Mouse (Mus musculus): ENCODE data around the gene Zbtb26. TPM values are rescaled to one million over a fixed set of nuclear protein-coding genes. Genes with fewer than 3 reads are reported as not detected.

Gene Zbtb26
- polyA plus RNA-seq, 2 experiments, result 1.3 to 1.9 TPM

DNA sequence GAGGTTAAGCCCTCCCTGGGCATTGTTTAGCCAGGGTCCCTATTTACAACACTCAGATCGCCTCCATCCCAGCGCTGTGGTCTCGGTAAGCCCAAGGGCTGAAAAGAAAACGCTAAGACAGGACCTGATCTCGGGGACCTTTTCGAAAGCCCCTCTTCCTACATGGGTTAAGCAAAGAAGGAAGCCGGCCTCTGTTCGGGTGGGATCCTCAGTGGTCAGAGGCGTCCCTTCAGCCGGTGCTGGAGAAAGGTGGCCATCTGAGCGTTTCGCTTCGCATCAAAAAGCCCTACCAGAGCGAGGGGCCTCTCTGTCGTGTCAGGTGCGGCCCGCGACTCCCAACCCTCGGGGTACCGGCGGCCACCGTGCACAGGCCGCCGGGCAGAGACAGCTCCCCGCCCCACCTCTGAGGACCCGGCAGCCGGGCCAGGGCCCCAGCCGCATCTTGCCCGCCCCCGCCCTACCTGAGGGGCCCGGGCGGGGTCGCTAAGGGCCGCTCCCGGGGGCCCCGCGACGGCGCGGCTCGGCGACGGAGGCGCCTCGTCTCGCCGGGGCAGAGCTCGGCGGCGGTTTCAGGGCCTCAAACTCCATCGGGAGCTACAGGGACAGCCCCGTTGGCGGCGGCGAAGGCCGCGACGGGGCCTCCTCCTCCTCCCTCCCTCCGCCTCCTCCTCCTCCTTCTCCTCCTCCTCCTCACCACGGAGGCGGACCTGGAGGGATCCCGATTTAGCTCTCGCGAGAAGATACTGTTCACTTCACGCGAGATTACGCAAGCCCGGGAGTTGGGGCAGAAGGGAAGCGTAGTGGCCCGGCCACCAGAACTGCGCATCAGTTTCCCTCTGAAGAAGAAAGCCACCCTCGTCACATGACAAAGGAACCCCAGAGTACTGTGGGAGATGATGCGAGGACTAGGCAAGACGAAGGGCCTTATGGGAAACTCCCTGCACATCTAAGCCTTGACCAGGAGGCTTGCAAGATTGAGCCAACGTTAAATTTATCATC, 20.3 kb downstream of the Zbtb26 start, which contains the start of gene Rc3h2:
Rc3h2 (minus strand) TSS at position 598 of the 999 bp plus-strand sequence.
- DNase-seq (ENCODE audit: low read depth in 3 of 3, low spot score in 3 of 3) (peak; percentile 97 to 98 (median 98)), ATAC-seq (ENCODE audit: insufficient read depth) (peak; percentile 97)
- H3K9ac ChIP-seq (replicated peaks), result peak within 1 kb of the TSS; percentile 95
- peak within 1 kb of the TSS; percentile 84 for H3K4me2 ChIP-seq (ENCODE audit: low read depth)
- H3K9me3 ChIP-seq (ENCODE audit: control insufficient read depth, low read length), result no peaks in the 10 kb centered on the region
- peak within 1 kb of the TSS; percentile 78 to 98 for H3K4me3 ChIP-seq (ENCODE audit: insufficient read depth in 1 of 2, low read depth in 2 of 2, low read length in 2 of 2)
- no peaks in the 10 kb centered on the region for H3K27me3 ChIP-seq (ENCODE audit: control insufficient read depth, insufficient read depth, low read length)
- WGBS (ENCODE audit: insufficient replicate concordance), result under 1% methylated on average over 71 of the region's 75 CpGs
- H3K36me3 ChIP-seq (replicated peaks; ENCODE audit: control insufficient read depth, insufficient read depth, low read depth), result no peaks in the 10 kb centered on the region
- peak within 1 kb of the TSS; percentile 85 for H3K27ac ChIP-seq
- H3K4me1 ChIP-seq (replicated peaks; ENCODE audit: control insufficient read depth in 2 of 2, insufficient read depth in 2 of 2, low read length in 1 of 2), result peaks cover 0 to 4% of the 10 kb centered on the region in 2 experiments; a peak in 3 of 4 replicates
- TF ChIP-seq EP300 (IDR thresholded peaks at IDR 0.05; ENCODE audit: low read depth) (peak; percentile 76), CTCF (IDR thresholded peaks at IDR 0.05; ENCODE audit: low read depth) (no peak)

DNA sequence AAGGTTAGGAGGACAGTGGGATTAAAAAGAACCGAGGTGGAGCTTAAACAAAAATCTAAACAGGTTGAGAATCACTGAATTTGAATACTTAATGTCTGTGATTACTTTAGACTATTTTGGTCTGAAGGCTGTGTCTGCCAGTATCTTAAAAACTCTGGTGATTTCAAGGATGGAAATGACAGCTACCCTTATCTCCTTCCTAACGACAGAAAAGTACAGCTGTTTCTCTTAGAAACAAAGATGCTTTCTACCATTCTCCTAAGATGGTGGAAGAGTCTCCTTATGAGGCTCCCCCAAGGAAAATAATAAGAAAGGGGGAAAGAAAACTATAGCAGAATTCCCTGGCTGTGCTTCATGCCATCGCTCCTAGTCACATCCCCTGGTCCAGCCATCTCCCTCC, 21.0 kb downstream of the Zbtb26 start:
- Histone ChIP-seq H3K4me3 (ENCODE audit: insufficient read depth in 1 of 2, low read depth in 2 of 2, low read length in 2 of 2) (peak overlapping the region; percentile 78 to 98), H3K9me3 (ENCODE audit: control insufficient read depth, low read length) (no peaks in the 10 kb centered on the region), H3K27me3 (ENCODE audit: control insufficient read depth, insufficient read depth, low read length) (no peaks in the 10 kb centered on the region), H3K27ac (peak overlapping the region; percentile 85), H3K4me2 (ENCODE audit: low read depth) (peak overlapping the region; percentile 84), H3K4me1 (replicated peaks; ENCODE audit: control insufficient read depth in 2 of 2, insufficient read depth in 2 of 2, low read length in 1 of 2) (peaks cover 0 to 4% of the 10 kb centered on the region in 2 experiments; a peak in 3 of 4 replicates), H3K9ac (replicated peaks) (peak overlapping the region; percentile 95), H3K36me3 (replicated peaks; ENCODE audit: control insufficient read depth, insufficient read depth, low read depth) (no peaks in the 10 kb centered on the region)
- ATAC-seq (ENCODE audit: insufficient read depth) (no peak), DNase-seq (ENCODE audit: low read depth in 3 of 3, low spot score in 3 of 3) (no peak)
- 7% methylated on average over 3 of the region's 3 CpGs for WGBS (ENCODE audit: insufficient replicate concordance)
- no peak for TF ChIP-seq CTCF (IDR thresholded peaks at IDR 0.05; ENCODE audit: low read depth)
- no peak for TF ChIP-seq EP300 (IDR thresholded peaks at IDR 0.05; ENCODE audit: low read depth)

DNA sequence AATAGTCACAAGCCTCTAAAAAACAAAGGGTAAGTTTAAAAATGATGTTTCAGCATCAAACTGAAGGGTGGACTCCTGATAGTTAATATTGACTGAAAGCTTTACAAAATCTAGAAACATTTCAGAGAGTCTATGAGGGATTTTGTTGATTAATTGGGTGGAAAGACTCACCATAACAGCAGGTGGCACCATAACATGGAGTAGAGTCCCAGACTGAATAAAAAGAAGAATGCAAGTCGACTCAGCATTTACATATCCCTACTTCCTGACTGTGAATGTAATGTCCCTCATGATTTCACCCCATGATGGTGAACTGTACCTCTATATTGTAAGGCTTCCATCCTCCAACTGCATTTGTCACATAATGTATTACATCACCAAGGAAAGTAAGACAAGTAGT, 47.4 kb downstream of the Zbtb26 start:
- Histone ChIP-seq H3K9ac (replicated peaks) (no peak overlapping the region), H3K4me2 (ENCODE audit: low read depth) (no peak overlapping the region), H3K4me1 (replicated peaks; ENCODE audit: control insufficient read depth in 2 of 2, insufficient read depth in 2 of 2, low read length in 1 of 2) (no peaks in the 10 kb centered on the region), H3K36me3 (replicated peaks; ENCODE audit: control insufficient read depth, insufficient read depth, low read depth) (peaks cover 20% of the 10 kb centered on the region), H3K27ac (no peak overlapping the region), H3K27me3 (ENCODE audit: control insufficient read depth, insufficient read depth, low read length) (no peaks in the 10 kb centered on the region), H3K4me3 (ENCODE audit: insufficient read depth in 1 of 2, low read depth in 2 of 2, low read length in 2 of 2) (no peak overlapping the region), H3K9me3 (ENCODE audit: control insufficient read depth, low read length) (no peaks in the 10 kb centered on the region)
- WGBS (ENCODE audit: insufficient replicate concordance), result 29% methylated on average over 1 of the region's 1 CpGs
- no peak for DNase-seq (ENCODE audit: low read depth in 3 of 3, low spot score in 3 of 3)
- no peak for ATAC-seq (ENCODE audit: insufficient read depth)
- TF ChIP-seq EP300 (IDR thresholded peaks at IDR 0.05; ENCODE audit: low read depth) (no peak), CTCF (IDR thresholded peaks at IDR 0.05; ENCODE audit: low read depth) (no peak)

- no peak overlapping the region for H3K27ac ChIP-seq
- no peak for TF ChIP-seq EP300 (IDR thresholded peaks at IDR 0.05; ENCODE audit: low read depth)
- no peak for TF ChIP-seq CTCF (IDR thresholded peaks at IDR 0.05; ENCODE audit: low read depth)
- 89% methylated on average over 9 of the region's 9 CpGs for WGBS (ENCODE audit: insufficient replicate concordance)
- H3K4me1 ChIP-seq (replicated peaks; ENCODE audit: control insufficient read depth in 2 of 2, insufficient read depth in 2 of 2, low read length in 1 of 2), result no peaks in the 10 kb centered on the region
- no peaks in the 10 kb centered on the region for H3K9me3 ChIP-seq (ENCODE audit: control insufficient read depth, low read length)
- no peaks in the 10 kb centered on the region for H3K27me3 ChIP-seq (ENCODE audit: control insufficient read depth, insufficient read depth, low read length)
- H3K4me2 ChIP-seq (ENCODE audit: low read depth), result no peak overlapping the region
- no peak overlapping the region for H3K9ac ChIP-seq (replicated peaks)
- peaks cover 25% of the 10 kb centered on the region for H3K36me3 ChIP-seq (replicated peaks; ENCODE audit: control insufficient read depth, insufficient read depth, low read depth)
- H3K4me3 ChIP-seq (ENCODE audit: insufficient read depth in 1 of 2, low read depth in 2 of 2, low read length in 2 of 2), result no peak overlapping the region
- ATAC-seq (ENCODE audit: insufficient read depth) (no peak), DNase-seq (ENCODE audit: low read depth in 3 of 3, low spot score in 3 of 3) (no peak)
Observed at GRCm38 (mm10) chr2:37382921-37383320, 60.0 kb downstream of the Zbtb26 start.

Other genes with a start within 250 kb of the Zbtb26 start
- not detected in 2 replicates for gene Olfr366, start 231.6 kb downstream of the Zbtb26 start, polyA plus RNA-seq (2012; rRNA removed)
- not detected in 2 replicates for gene Olfr366, start 231.6 kb downstream of the Zbtb26 start, polyA plus RNA-seq (2014; fragmentation: Nextera tagmentation; extraction: Ambion mirVana)
- not detected in 2 replicates for gene Olfr368, start 116.6 kb downstream of the Zbtb26 start, polyA plus RNA-seq (2012; rRNA removed)
- not detected in 2 replicates for gene Olfr368, start 116.6 kb downstream of the Zbtb26 start, polyA plus RNA-seq (2014; fragmentation: Nextera tagmentation; extraction: Ambion mirVana)
- gene Pdcl, start 83.8 kb downstream of the Zbtb26 start, polyA plus RNA-seq (2012; rRNA removed), result 4.2 and 5.8 TPM in 2 replicates
- gene Pdcl, start 83.8 kb downstream of the Zbtb26 start, polyA plus RNA-seq (2014; fragmentation: Nextera tagmentation; extraction: Ambion mirVana), result 10.2 and 11.3 TPM in 2 replicates
- 2.9 and 3.7 TPM in 2 replicates for gene Rc3h2, start 20.2 kb downstream of the Zbtb26 start, polyA plus RNA-seq (2012; rRNA removed)
- gene Rc3h2, start 20.2 kb downstream of the Zbtb26 start, polyA plus RNA-seq (2014; fragmentation: Nextera tagmentation; extraction: Ambion mirVana), result 3.0 and 3.2 TPM in 2 replicates
- 3.0 and 3.6 TPM in 2 replicates for gene Zbtb6, start within 50 bp of the Zbtb26 start, polyA plus RNA-seq (2012; rRNA removed)
- gene Zbtb6, start within 50 bp of the Zbtb26 start, polyA plus RNA-seq (2014; fragmentation: Nextera tagmentation; extraction: Ambion mirVana), result 1.3 TPM in 2 replicates
- 3.5 and 5.0 TPM in 2 replicates for gene Rabgap1, start 144 bp upstream of the Zbtb26 start, polyA plus RNA-seq (2012; rRNA removed)
- 6.8 and 7.6 TPM in 2 replicates for gene Rabgap1, start 144 bp upstream of the Zbtb26 start, polyA plus RNA-seq (2014; fragmentation: Nextera tagmentation; extraction: Ambion mirVana)
- 0.04 and 0.06 TPM in 2 replicates for gene Gpr21, start 73.2 kb upstream of the Zbtb26 start, polyA plus RNA-seq (2012; rRNA removed)
- not detected in 2 replicates for gene Gpr21, start 73.2 kb upstream of the Zbtb26 start, polyA plus RNA-seq (2014; fragmentation: Nextera tagmentation; extraction: Ambion mirVana)